In the genomic region with DNA sequence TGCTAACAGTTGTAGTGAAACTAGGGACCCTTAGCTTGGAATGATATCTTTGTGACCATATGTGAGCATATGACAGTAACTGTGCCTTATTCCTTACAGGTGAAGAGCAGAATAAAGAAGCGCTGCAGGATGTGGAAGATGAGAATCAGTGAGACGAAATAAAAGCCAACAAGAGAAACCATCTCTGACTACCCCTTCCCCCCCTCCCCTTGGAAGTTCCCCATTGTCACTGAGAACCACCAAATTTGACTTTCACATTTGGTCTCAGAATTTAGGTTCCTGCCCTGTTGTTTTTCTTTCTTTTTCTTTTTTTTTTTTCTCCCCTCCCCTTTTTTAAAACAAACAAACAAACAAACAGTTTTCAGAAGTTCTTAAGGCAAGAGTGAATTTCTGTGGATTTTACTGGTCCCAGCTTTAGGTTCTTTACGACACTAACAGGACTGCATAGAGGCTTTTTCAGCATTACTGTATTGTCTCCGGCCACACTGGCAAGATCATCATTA, we compare ENCODE assay signal across 25 mouse cellular contexts. TPM values are rescaled to one million over a fixed set of nuclear protein-coding genes. Genes with fewer than 3 reads are reported as not detected.
A peak's percentile ranks its signal among the peaks of the same experiment; 100 is the strongest.
DNase-seq lines count a peak whose midpoint lies in the region; ATAC-seq and TF ChIP-seq lines count a peak whose summit lies in the region.
"Had no signal": no experiment of that assay in that cellular context is flagged by ENCODE, and none has a peak within 500 bp of the region (broad histone marks: within the 10 kb centered on the region; RNA-seq: fewer than 3 reads in every experiment).

No protein-coding gene starts in this region.

- peaks cover 13 to 84% of the 10 kb centered on the region in 2 experiments for H3K4me1 ChIP-seq in CH12.LX (ENCODE audit: control insufficient read depth in 1 of 2, insufficient read depth in 2 of 2)
- no peaks in the 10 kb centered on the region for H3K4me1 ChIP-seq in kidney, embryonic 14.5 days (ENCODE audit: control insufficient read depth, insufficient read depth, low read length)
- H3K4me1 ChIP-seq in cerebellum, adult 2 months (ENCODE audit: control insufficient read depth, insufficient read depth, low read length): peaks cover 16% of the 10 kb centered on the region
- H3K4me1 ChIP-seq: embryonic facial prominence, embryonic 13.5 days had no signal

- no peak for TF ChIP-seq RAD21 in CH12.LX (IDR thresholded peaks at IDR 0.05; ENCODE audit: low read depth, low read length)

- H3K27ac ChIP-seq in CH12.LX (ENCODE audit: insufficient read depth, low read depth): peak overlapping the region; percentile 75
- H3K27ac ChIP-seq in kidney, embryonic 14.5 days (ENCODE audit: low read depth, low read length): no peak overlapping the region
- no peak overlapping the region for H3K27ac ChIP-seq in cerebellum, adult 2 months (ENCODE audit: insufficient read depth, low read length)
- H3K27ac ChIP-seq: embryonic facial prominence, embryonic 13.5 days; embryonic facial prominence, embryonic 15.5 days; forebrain, embryonic 10.5 days; forebrain, embryonic 12.5 days had no signal

- 84% methylated on average over 4 of the region's 4 CpGs for whole genome bisulfite sequencing in kidney, embryonic 14.5 days
- WGBS in cerebellum, adult 2 months: 72% methylated on average over 4 of the region's 4 CpGs

- no peak overlapping the region for H3K9ac ChIP-seq in CH12.LX (ENCODE audit: insufficient read depth, low read depth)
- H3K9ac ChIP-seq in kidney, embryonic 14.5 days (ENCODE audit: low read depth, low read length): no peak overlapping the region
- H3K9ac ChIP-seq: embryonic facial prominence, embryonic 13.5 days; embryonic facial prominence, embryonic 15.5 days; forebrain, embryonic 12.5 days had no signal

- no peak overlapping the region for H3K4me3 ChIP-seq in CH12.LX (replicated peaks in 1 of 3; ENCODE audit: low read depth in 2 of 3, low read length in 2 of 3, poor library complexity in 1 of 3)
- no peak overlapping the region for H3K4me3 ChIP-seq in kidney, embryonic 14.5 days (ENCODE audit: low read length)
- no peak overlapping the region for H3K4me3 ChIP-seq in cerebellum, adult 2 months (replicated peaks; ENCODE audit: insufficient read depth, low read depth, low read length)
- H3K4me3 ChIP-seq: embryonic facial prominence, embryonic 13.5 days; embryonic facial prominence, embryonic 15.5 days; erythroblast, embryonic 14.5 days; forebrain, embryonic 10.5 days; forebrain, embryonic 12.5 days had no signal

- H3K27me3 ChIP-seq in CH12.LX (replicated peaks): no peaks in the 10 kb centered on the region
- no peaks in the 10 kb centered on the region for H3K27me3 ChIP-seq in splenic B cell, adult 2 months (ENCODE audit: control insufficient read depth, insufficient read depth, low read length, poor library complexity, severe bottlenecking)
- H3K27me3 ChIP-seq in kidney, embryonic 14.5 days (ENCODE audit: control insufficient read depth, insufficient read depth, low read length): no peaks in the 10 kb centered on the region
- no peaks in the 10 kb centered on the region for H3K27me3 ChIP-seq in cerebellum, adult 2 months (ENCODE audit: control insufficient read depth, insufficient read depth, low read length)
- H3K27me3 ChIP-seq: embryonic facial prominence, embryonic 13.5 days; embryonic facial prominence, embryonic 15.5 days; forebrain, embryonic 12.5 days had no signal

- peaks cover 52% of the 10 kb centered on the region for H3K79me2 ChIP-seq in CH12.LX (replicated peaks; ENCODE audit: control insufficient read depth, extremely low read depth, insufficient read depth, poor library complexity, severe bottlenecking)

- peak; percentile 22 for DNase-seq in CD4-positive, CD25-positive, alpha-beta regulatory T cell, adult 2 months (ENCODE audit: low read depth, low spot score)
- peak; percentile 20 to 24 for DNase-seq in B cell, adult 2 months
- DNase-seq in CH12.LX (ENCODE audit: extremely low read depth): peak; percentile 64
- peak; percentile 62 for DNase-seq in splenic B cell, adult 2 months (ENCODE audit: low read depth, low spot score)
- no peak for DNase-seq in cerebellum, adult 2 months
- DNase-seq: adrenal gland, adult 8-10 months; adrenal gland, postnatal 14 days; adrenal gland, postnatal 36 days; cerebellum, adult 11-12 months; cerebellum, adult 8-10 months; cerebellum, adult 9-11 months; cerebellum, postnatal 14 days; cerebellum, postnatal 36 days; embryo, embryonic 11 days had no signal

- H3K36me3 ChIP-seq in CH12.LX (replicated peaks in 1 of 2; ENCODE audit: control insufficient read depth in 1 of 2, insufficient read depth in 1 of 2, low read length in 1 of 2): peaks cover 53 to 80% of the 10 kb centered on the region in 2 experiments
- peaks cover 19% of the 10 kb centered on the region; the same call in 1 of the 2 replicates for H3K36me3 ChIP-seq in splenic B cell, adult 2 months (ENCODE audit: control insufficient read depth, insufficient read depth, low read length, poor library complexity, severe bottlenecking)
- H3K36me3 ChIP-seq in kidney, embryonic 14.5 days (ENCODE audit: control insufficient read depth, insufficient read depth, low read length): peaks cover 76% of the 10 kb centered on the region

- peak overlapping the region; percentile 63 for H3K4me2 ChIP-seq in CH12.LX (ENCODE audit: insufficient read depth, low read depth, poor library complexity, severe bottlenecking)
- no peak overlapping the region for H3K4me2 ChIP-seq in kidney, embryonic 14.5 days (replicated peaks; ENCODE audit: low read depth, low read length)
- H3K4me2 ChIP-seq: embryonic facial prominence, embryonic 13.5 days; embryonic facial prominence, embryonic 15.5 days; forebrain, embryonic 12.5 days had no signal

- no peak for TF ChIP-seq POLR2A in CH12.LX (IDR thresholded peaks at IDR 0.05; ENCODE audit: low read depth, low read length)
- no peak for TF ChIP-seq POLR2A in cerebellum, adult 2 months (IDR thresholded peaks at IDR 0.05; ENCODE audit: borderline replicate concordance, insufficient read depth, low read length)

- no peak for ATAC-seq in CD4-positive, CD25-positive, alpha-beta regulatory T cell, adult 4 months
- no peak for ATAC-seq in kidney, embryonic 14.5 days (ENCODE audit: low FRiP score, low TSS enrichment)
- ATAC-seq: forebrain, embryonic 14.5 days; forebrain, embryonic 16.5 days had no signal

- dilution Hi-C loops in CH12.LX (cut with MboI; ENCODE audit: extremely low pct_ligation_motif_present, extremely low pct_unique_long_range_greater_than_20kb, low sequenced_read_pairs): no loop called here

- no peaks in the 10 kb centered on the region for H3K9me3 ChIP-seq in CH12.LX (replicated peaks; ENCODE audit: low read length)
- H3K9me3 ChIP-seq in kidney, embryonic 14.5 days (ENCODE audit: control insufficient read depth, low read length): no peaks in the 10 kb centered on the region
- H3K9me3 ChIP-seq: embryonic facial prominence, embryonic 13.5 days; embryonic facial prominence, embryonic 15.5 days; forebrain, embryonic 10.5 days; forebrain, embryonic 12.5 days had no signal

- no peak for TF ChIP-seq CTCF in CH12.LX (conservative IDR thresholded peaks at IDR 0.05 in 1 of 2, IDR thresholded peaks at IDR 0.05 in 1 of 2; ENCODE audit: low read depth in 2 of 2, low read length in 2 of 2)
- TF ChIP-seq CTCF in cerebellum, adult 2 months (IDR thresholded peaks at IDR 0.05; ENCODE audit: borderline replicate concordance, insufficient read depth, low read depth, low read length): no peak

- no peak for TF ChIP-seq EP300 in CH12.LX (IDR thresholded peaks at IDR 0.05; ENCODE audit: low read length)

- in situ Hi-C loops in CH12.LX (cut with MboI; ENCODE audit: low pct_ligation_motif_present, low pct_unique_long_range_greater_than_20kb, low sequenced_read_pairs): no loop called here

TF ChIP-seq in CH12.LX, 34 proteins besides CTCF, POLR2A, EP300 and RAD21:
- TF ChIP-seq ZNF384 (IDR thresholded peaks at IDR 0.05; ENCODE audit: low read depth, low read length) (peak; percentile 92), UBTF (IDR thresholded peaks at IDR 0.05; ENCODE audit: low read depth, low read length) (no peak)

RNA-seq across cellular contexts. Expression of gene Doc2b, which starts 31.3 kb away (rescaled TPM):
- polyA plus RNA-seq in CD4-positive, CD25-positive, alpha-beta regulatory T cell, adult 4 months (2017; shearing (Covaris generic)): not detected
- total RNA-seq in CH12.LX (2012; rRNA removed) (0.04 TPM in 1 of 2 replicates, not detected in the other), CH12.LX (2014; rRNA removed) (not detected in 2 replicates)
- not detected in 2 replicates for polyA plus RNA-seq in CH12.LX (2012; ENCODE audit: insufficient read length, low read depth)
- polyA plus RNA-seq in kidney, embryonic 14.5 days (2014; fragmentation: Nextera tagmentation; extraction: Ambion mirVana): 1.1 and 1.2 TPM in 2 replicates
- 32.1 and 36.7 TPM in 2 replicates for polyA plus RNA-seq in cerebellum, adult 2 months (2012; rRNA removed)
- total RNA-seq: common myeloid progenitor, adult 5-6 weeks; MEL had no signal
- polyA plus RNA-seq: erythroblast, embryonic 14.5 days had no signal

RNA-seq across cellular contexts. Expression of gene Ywhae, which starts 31.9 kb away (rescaled TPM):
- 100 to 1,000 TPM; 395 to 413 TPM for polyA plus RNA-seq in CD4-positive, CD25-positive, alpha-beta regulatory T cell, adult 4 months (2017; shearing (Covaris generic))
- total RNA-seq in CH12.LX (2012; rRNA removed): 348 and 421 TPM in 2 replicates
- total RNA-seq in CH12.LX (2014; rRNA removed): 129 and 130 TPM in 2 replicates
- 1,436 and 1,665 TPM in 2 replicates for polyA plus RNA-seq in CH12.LX (2012; ENCODE audit: insufficient read length, low read depth)
- 918 and 1,088 TPM in 2 replicates for polyA plus RNA-seq in kidney, embryonic 14.5 days (2014; fragmentation: Nextera tagmentation; extraction: Ambion mirVana)
- 870 and 906 TPM in 2 replicates for polyA plus RNA-seq in cerebellum, adult 2 months (2012; rRNA removed)

Comparison
In these comparisons a context has a peak if more than half of its experiments do, and no peak if none do; other contexts are left out.
1. DNase-seq: peak in CD4-positive, CD25-positive, alpha-beta regulatory T cell, adult 2 months (single experiment), B cell, adult 2 months (2 of 2), CH12.LX (single experiment) and splenic B cell, adult 2 months (single experiment); none in cerebellum, adult 2 months (0 of 2).
2. RNA of gene Doc2b, which starts 31.3 kb away (polyA plus RNA-seq): 32.1 to 36.7 TPM in cerebellum, adult 2 months; 1.1 to 1.2 TPM in kidney, embryonic 14.5 days, not detected in CD4-positive, CD25-positive, alpha-beta regulatory T cell, adult 4 months and not detected in CH12.LX; every median in the first group is over 10 times any median in the second.